Mouse (Mus musculus): ENCODE measurements at regions not wholly inside any gene's neighbourhood (a gene's known extent, or its start where the extent isn't known, plus 50 kb on each side); places are given as distances from the start of the nearest gene placed in this dataset.

- TF ChIP-seq POLR2A (IDR thresholded peaks at IDR 0.05; ENCODE audit: borderline replicate concordance, extremely low read depth, low read depth, low read length): no peak
- no peak for TF ChIP-seq CTCF (IDR thresholded peaks at IDR 0.05; ENCODE audit: insufficient read depth, low read length)
Observed at GRCm38 (mm10) chr16:62288948-62289347, 497.7 kb downstream of the Nsun3 start.
